Comparison of ENCODE assay signal across 9 mouse cellular contexts in genomic region chr17:30114761-30115160, GRCm38 (mm10).
DNase-seq lines count a peak whose midpoint lies in the region; ATAC-seq and TF ChIP-seq lines count a peak whose summit lies in the region.
"Had no signal": no experiment of that assay in that cellular context is flagged by ENCODE, and none has a peak within 500 bp of the region (broad histone marks: within the 10 kb centered on the region; RNA-seq: fewer than 3 reads in every experiment).

No protein-coding gene starts in this region.

- TF ChIP-seq EP300 in liver, postnatal 0 days (IDR thresholded peaks at IDR 0.05; ENCODE audit: low read depth), result no peak

- H3K4me2 ChIP-seq in liver, postnatal 0 days (ENCODE audit: low read depth, low read length), result no peak overlapping the region
- H3K4me2 ChIP-seq: embryonic facial prominence, embryonic 13.5 days; neural tube, embryonic 13.5 days had no signal

- no peak for ATAC-seq in liver, postnatal 0 days
- no peak for ATAC-seq in monocyte, adult 5-6 weeks (replicated peaks; ENCODE audit: insufficient number of reproducible peaks, low FRiP score, low TSS enrichment, poor library complexity, severe bottlenecking)

- no peak overlapping the region for H3K27ac ChIP-seq in liver, postnatal 0 days (ENCODE audit: low read depth)
- H3K27ac ChIP-seq: embryonic facial prominence, embryonic 13.5 days; neural tube, embryonic 13.5 days had no signal

- H3K4me1 ChIP-seq in E14TG2a.4 (replicated peaks; ENCODE audit: low read depth, low read length), result peaks cover 17% of the 10 kb centered on the region
- peaks cover 7% of the 10 kb centered on the region for H3K4me1 ChIP-seq in liver, postnatal 0 days (ENCODE audit: insufficient read depth)

- H3K9me3 ChIP-seq in E14TG2a.4 (ENCODE audit: low read length), result no peaks in the 10 kb centered on the region
- H3K9me3 ChIP-seq in liver, postnatal 0 days (ENCODE audit: low read length), result no peaks in the 10 kb centered on the region
- H3K9me3 ChIP-seq: embryonic facial prominence, embryonic 13.5 days; neural tube, embryonic 13.5 days had no signal

- no peak overlapping the region for H3K4me3 ChIP-seq in E14TG2a.4 (replicated peaks; ENCODE audit: low read length)
- H3K4me3 ChIP-seq in liver, postnatal 0 days (ENCODE audit: low read depth, low read length), result no peak overlapping the region
- H3K4me3 ChIP-seq: embryonic facial prominence, embryonic 13.5 days; neural tube, embryonic 13.5 days had no signal

- no peaks in the 10 kb centered on the region for H3K27me3 ChIP-seq in E14TG2a.4 (ENCODE audit: insufficient read depth, low read length)
- H3K27me3 ChIP-seq in liver, postnatal 0 days (ENCODE audit: insufficient read depth, low read length), result no peaks in the 10 kb centered on the region
- H3K27me3 ChIP-seq: embryonic facial prominence, embryonic 13.5 days; neural tube, embryonic 13.5 days had no signal

- H3K36me3 ChIP-seq in E14TG2a.4 (ENCODE audit: insufficient read depth, low read length), result no peaks in the 10 kb centered on the region
- 0 out of 2 replicates have a peak, but pooled peaks cover 5% of the 10 kb centered on the region for H3K36me3 ChIP-seq in liver, postnatal 0 days (replicated peaks; ENCODE audit: insufficient read depth, low read length)
- H3K36me3 ChIP-seq: neural tube, embryonic 13.5 days had no signal

- WGBS in liver, postnatal 0 days (ENCODE audit: insufficient replicate concordance), result 88% methylated on average over 3 of the region's 3 CpGs

- H3K9ac ChIP-seq in liver, postnatal 0 days (replicated peaks), result no peak overlapping the region
- H3K9ac ChIP-seq: embryonic facial prominence, embryonic 13.5 days; neural tube, embryonic 13.5 days had no signal

- peak; percentile 56 for TF ChIP-seq CTCF in E14TG2a.4 (conservative IDR thresholded peaks at IDR 0.05; ENCODE audit: low read length)
- peak; percentile 59 for TF ChIP-seq CTCF in liver, postnatal 0 days (IDR thresholded peaks at IDR 0.05; ENCODE audit: low read depth)

- DNase-seq in layer of hippocampus, adult 11-12 months (ENCODE audit: low spot score), result peak; percentile 32
- DNase-seq in layer of hippocampus, adult 9-10 months (ENCODE audit: low spot score), result no peak
- peak; percentile 38 for DNase-seq in T-cell, adult 2 months (ENCODE audit: low spot score)
- no peak for DNase-seq in liver, postnatal 0 days
- no peak for DNase-seq in yolk sac, embryonic 10.5 days (ENCODE audit: low spot score)

Comparison
In these comparisons a context has a peak if more than half of its experiments do, and no peak if none do; other contexts are left out.
1. DNase-seq: peak in layer of hippocampus, adult 11-12 months (single experiment) and T-cell, adult 2 months (single experiment); none in layer of hippocampus, adult 9-10 months (single experiment), liver, postnatal 0 days (single experiment) and yolk sac, embryonic 10.5 days (single experiment).